Mouse (Mus musculus): ENCODE measurements at regions not wholly inside any gene's neighbourhood (a gene's known extent, or its start where the extent isn't known, plus 50 kb on each side); places are given as distances from the start of the nearest gene placed in this dataset.

GRCm38 (mm10) chr7:111370421-111370887 is 287.6 kb upstream of the Eif4g2 start:
- peak; percentile 39 to 53 for DNase-seq
- no peak overlapping the region for H3K4me3 ChIP-seq
- peak overlapping the region; percentile 67 for H3K27ac ChIP-seq
- H3K27me3 ChIP-seq (ENCODE audit: control insufficient read depth, insufficient read depth, low read length), result no peaks in the 10 kb centered on the region
- H3K4me1 ChIP-seq (ENCODE audit: control insufficient read depth, insufficient read depth, low read length), result peaks cover 8% of the 10 kb centered on the region; the same call in 1 of the 2 replicates
- TF ChIP-seq EP300 (IDR thresholded peaks at IDR 0.05; ENCODE audit: insufficient read depth, low read depth, low read length) (no peak), POLR2A (IDR thresholded peaks at IDR 0.05; ENCODE audit: insufficient read depth, low read depth, low read length) (no peak), CTCF (IDR thresholded peaks at IDR 0.05) (no peak)
- H3K9ac ChIP-seq (ENCODE audit: low read depth, low read length), result no peak overlapping the region
- 0% methylated on average over 2 of the region's 2 CpGs for WGBS
- intact Hi-C loops (cut with DNase I), result no loop called here
- no peaks in the 10 kb centered on the region for H3K79me2 ChIP-seq (replicated peaks; ENCODE audit: control insufficient read depth, insufficient read depth, low read length)
- H3K36me3 ChIP-seq (ENCODE audit: control insufficient read depth, insufficient read depth, low read length), result no peaks in the 10 kb centered on the region

- WGBS, result 67% methylated on average over 2 of the region's 2 CpGs
- H3K27ac ChIP-seq, result no peak overlapping the region
These were observed 285.6 kb upstream of the Eif4g2 start for GRCm38 (mm10) chr7:111368296-111369004.

GRCm38 (mm10) chr7:111366951-111367653 is 284.3 kb upstream of the Eif4g2 start:
- H3K4me1 ChIP-seq (ENCODE audit: control insufficient read depth, insufficient read depth, low read length), result peaks cover 8% of the 10 kb centered on the region; the same call in 1 of the 2 replicates
- H3K4me3 ChIP-seq, result no peak overlapping the region
- no peaks in the 10 kb centered on the region for H3K27me3 ChIP-seq (ENCODE audit: control insufficient read depth, insufficient read depth, low read length)
- H3K36me3 ChIP-seq (ENCODE audit: control insufficient read depth, insufficient read depth, low read length), result no peaks in the 10 kb centered on the region
- no peak overlapping the region for H3K27ac ChIP-seq
- 70% methylated on average over 4 of the region's 4 CpGs for WGBS
- TF ChIP-seq CTCF (IDR thresholded peaks at IDR 0.05), result no peak
- TF ChIP-seq POLR2A (IDR thresholded peaks at IDR 0.05; ENCODE audit: insufficient read depth, low read depth, low read length), result no peak
- no peak for TF ChIP-seq EP300 (IDR thresholded peaks at IDR 0.05; ENCODE audit: insufficient read depth, low read depth, low read length)
- no peak for DNase-seq
- H3K9ac ChIP-seq (ENCODE audit: low read depth, low read length), result no peak overlapping the region
- intact Hi-C loops (cut with DNase I), result no loop called here
- H3K79me2 ChIP-seq (replicated peaks; ENCODE audit: control insufficient read depth, insufficient read depth, low read length), result no peaks in the 10 kb centered on the region

More at GRCm38 (mm10) chr7:111368296-111369004, 285.6 kb upstream of the Eif4g2 start:
- peaks cover 8% of the 10 kb centered on the region; the same call in 1 of the 2 replicates for H3K4me1 ChIP-seq (ENCODE audit: control insufficient read depth, insufficient read depth, low read length)
- no peaks in the 10 kb centered on the region for H3K79me2 ChIP-seq (replicated peaks; ENCODE audit: control insufficient read depth, insufficient read depth, low read length)
- no peak for TF ChIP-seq EP300 (IDR thresholded peaks at IDR 0.05; ENCODE audit: insufficient read depth, low read depth, low read length)
- TF ChIP-seq POLR2A (IDR thresholded peaks at IDR 0.05; ENCODE audit: insufficient read depth, low read depth, low read length), result no peak
- no peak for TF ChIP-seq CTCF (IDR thresholded peaks at IDR 0.05)
- intact Hi-C loops (cut with DNase I), result no loop called here
- no peak overlapping the region for H3K4me3 ChIP-seq
- no peak for DNase-seq
- no peak overlapping the region for H3K9ac ChIP-seq (ENCODE audit: low read depth, low read length)
- no peaks in the 10 kb centered on the region for H3K27me3 ChIP-seq (ENCODE audit: control insufficient read depth, insufficient read depth, low read length)
- no peaks in the 10 kb centered on the region for H3K36me3 ChIP-seq (ENCODE audit: control insufficient read depth, insufficient read depth, low read length)

GRCm38 (mm10) chr7:111365384-111365783 is 282.6 kb upstream of the Eif4g2 start:
- H3K4me3 ChIP-seq, result no peak overlapping the region
- DNase-seq, result no peak
- no peak overlapping the region for H3K9ac ChIP-seq (ENCODE audit: low read depth, low read length)
- H3K27me3 ChIP-seq (ENCODE audit: control insufficient read depth, insufficient read depth, low read length), result no peaks in the 10 kb centered on the region
- TF ChIP-seq CTCF (IDR thresholded peaks at IDR 0.05) (no peak), EP300 (IDR thresholded peaks at IDR 0.05; ENCODE audit: insufficient read depth, low read depth, low read length) (no peak), POLR2A (IDR thresholded peaks at IDR 0.05; ENCODE audit: insufficient read depth, low read depth, low read length) (no peak)
- H3K4me1 ChIP-seq (ENCODE audit: control insufficient read depth, insufficient read depth, low read length), result peaks cover 4% of the 10 kb centered on the region; the same call in 1 of the 2 replicates
- intact Hi-C loops (cut with DNase I), result no loop called here
- no peak overlapping the region for H3K27ac ChIP-seq
- no peaks in the 10 kb centered on the region for H3K79me2 ChIP-seq (replicated peaks; ENCODE audit: control insufficient read depth, insufficient read depth, low read length)
- WGBS, result 80% methylated on average over 5 of the region's 5 CpGs
- H3K36me3 ChIP-seq (ENCODE audit: control insufficient read depth, insufficient read depth, low read length), result no peaks in the 10 kb centered on the region

GRCm38 (mm10) chr7:111363206-111363605 is 280.4 kb upstream of the Eif4g2 start:
- Histone ChIP-seq H3K4me1 (ENCODE audit: control insufficient read depth, insufficient read depth, low read length) (no peaks in the 10 kb centered on the region; the same call in 1 of the 2 replicates), H3K79me2 (replicated peaks; ENCODE audit: control insufficient read depth, insufficient read depth, low read length) (no peaks in the 10 kb centered on the region), H3K4me3 (no peak overlapping the region), H3K9ac (ENCODE audit: low read depth, low read length) (no peak overlapping the region), H3K36me3 (ENCODE audit: control insufficient read depth, insufficient read depth, low read length) (no peaks in the 10 kb centered on the region), H3K27me3 (ENCODE audit: control insufficient read depth, insufficient read depth, low read length) (no peaks in the 10 kb centered on the region), H3K27ac (no peak overlapping the region)
- DNase-seq, result no peak
- intact Hi-C loops (cut with DNase I), result no loop called here
- TF ChIP-seq EP300 (IDR thresholded peaks at IDR 0.05; ENCODE audit: insufficient read depth, low read depth, low read length) (no peak), CTCF (IDR thresholded peaks at IDR 0.05) (no peak), POLR2A (IDR thresholded peaks at IDR 0.05; ENCODE audit: insufficient read depth, low read depth, low read length) (no peak)
- WGBS, result 84% methylated on average over 5 of the region's 5 CpGs

- DNase-seq, result no peak
- H3K27me3 ChIP-seq (ENCODE audit: control insufficient read depth, insufficient read depth, low read length), result no peaks in the 10 kb centered on the region
- no peak overlapping the region for H3K27ac ChIP-seq
- no peaks in the 10 kb centered on the region; the same call in 1 of the 2 replicates for H3K4me1 ChIP-seq (ENCODE audit: control insufficient read depth, insufficient read depth, low read length)
- TF ChIP-seq CTCF (IDR thresholded peaks at IDR 0.05), result no peak
- no peak for TF ChIP-seq EP300 (IDR thresholded peaks at IDR 0.05; ENCODE audit: insufficient read depth, low read depth, low read length)
- TF ChIP-seq POLR2A (IDR thresholded peaks at IDR 0.05; ENCODE audit: insufficient read depth, low read depth, low read length), result no peak
- H3K4me3 ChIP-seq, result no peak overlapping the region
- intact Hi-C loops (cut with DNase I), result no loop called here
- 69% methylated on average over 4 of the region's 4 CpGs for WGBS
- no peaks in the 10 kb centered on the region for H3K36me3 ChIP-seq (ENCODE audit: control insufficient read depth, insufficient read depth, low read length)
- no peaks in the 10 kb centered on the region for H3K79me2 ChIP-seq (replicated peaks; ENCODE audit: control insufficient read depth, insufficient read depth, low read length)
- H3K9ac ChIP-seq (ENCODE audit: low read depth, low read length), result no peak overlapping the region
These were observed 279.8 kb upstream of the Eif4g2 start for GRCm38 (mm10) chr7:111362646-111363045.
